Mouse (Mus musculus): Measurements from ENCODE around the gene Igsf10.

Igsf10 gene

GRCm38 (mm10) chr3:59293437-59294199 is 50.6 kb downstream of the Igsf10 start:
- intact Hi-C loops (cut with DNase I), result no loop called here

- intact Hi-C loops (cut with DNase I), result no loop called here
These were observed 53.6 kb downstream of the Igsf10 start for GRCm38 (mm10) chr3:59290551-59290950.

- intact Hi-C loops (cut with DNase I), result no loop called here
These were observed 65.6 kb downstream of the Igsf10 start for GRCm38 (mm10) chr3:59278620-59279019.

- intact Hi-C loops (cut with DNase I), result no loop called here
These were observed 66.0 kb downstream of the Igsf10 start for GRCm38 (mm10) chr3:59278254-59278533.

GRCm38 (mm10) chr3:59277502-59278253 is 66.5 kb downstream of the Igsf10 start:
- intact Hi-C loops (cut with DNase I), result no loop called here

- intact Hi-C loops (cut with DNase I), result no loop called here
These were observed 73.4 kb downstream of the Igsf10 start for GRCm38 (mm10) chr3:59270811-59271210.
